Mouse (Mus musculus): ENCODE measurements around the gene Fgd5.

- TF ChIP-seq CTCF (IDR thresholded peaks at IDR 0.05 in 2 of 3, conservative IDR thresholded peaks at IDR 0.05 in 1 of 3; ENCODE audit: control insufficient read depth in 1 of 3, insufficient read depth in 1 of 3, low read depth in 2 of 3, low read length in 3 of 3, poor library complexity in 1 of 3, severe bottlenecking in 1 of 3) (no peak), GATA1 (IDR thresholded peaks at IDR 0.05; ENCODE audit: low read depth, low read length) (no peak), ZKSCAN1 (IDR thresholded peaks at IDR 0.05; ENCODE audit: low read depth, low read length) (no peak), HCFC1 (IDR thresholded peaks at IDR 0.05; ENCODE audit: low read depth, low read length) (no peak), EP300 (IDR thresholded peaks at IDR 0.05; ENCODE audit: low read depth in 1 of 2, low read length in 2 of 2) (no peak), MAFK (IDR thresholded peaks at IDR 0.05; ENCODE audit: borderline replicate concordance, low read depth, low read length) (no peak), CHD2 (IDR thresholded peaks at IDR 0.05; ENCODE audit: low read length) (no peak)
Observed at GRCm38 (mm10) chr6:92002558-92003285, 24.0 kb downstream of the Fgd5 start.
